8 mouse cellular contexts compared by ENCODE assay signal in genomic region chr1:83406882-83407549, GRCm38 (mm10). TPM values are rescaled to one million over a fixed set of nuclear protein-coding genes. Genes with fewer than 3 reads are reported as not detected.
DNase-seq lines count a peak whose midpoint lies in the region; ATAC-seq lines count a peak whose summit lies in the region.
"Had no signal": no experiment of that assay in that cellular context is flagged by ENCODE, and none has a peak within 500 bp of the region (broad histone marks: within the 10 kb centered on the region; RNA-seq: fewer than 3 reads in every experiment).

No protein-coding gene starts in this region.

- peaks cover 3% of the 10 kb centered on the region; the same call in 1 of the 2 replicates for H3K4me1 ChIP-seq in hindbrain, embryonic 16.5 days (ENCODE audit: control insufficient read depth, insufficient read depth, low read depth, low read length)
- H3K4me1 ChIP-seq in neural tube, embryonic 14.5 days (ENCODE audit: control insufficient read depth, insufficient read depth, low read length) = 0 out of 2 replicates have a peak, but pooled peaks cover 4% of the 10 kb centered on the region

- intact Hi-C loops in left cerebral cortex, postnatal 25 days (cut with DNase I) = loop anchor here (2.0 to 10.0 kb wide), 6 partner anchors 100 to 310 kb away; no protein-coding TSS in a partner anchor

- H3K27me3 ChIP-seq in hindbrain, embryonic 16.5 days (replicated peaks; ENCODE audit: control insufficient read depth, insufficient read depth, low read length) = no peaks in the 10 kb centered on the region
- H3K27me3 ChIP-seq in neural tube, embryonic 14.5 days (ENCODE audit: control insufficient read depth, insufficient read depth, low read length) = no peaks in the 10 kb centered on the region

- no peaks in the 10 kb centered on the region for H3K36me3 ChIP-seq in hindbrain, embryonic 16.5 days (ENCODE audit: control insufficient read depth, insufficient read depth, low read length)
- H3K36me3 ChIP-seq in neural tube, embryonic 14.5 days (ENCODE audit: control insufficient read depth, insufficient read depth, low read length) = no peaks in the 10 kb centered on the region

- peak overlapping the region; percentile 73 for H3K4me2 ChIP-seq in hindbrain, embryonic 16.5 days (ENCODE audit: low read length)
- H3K4me2 ChIP-seq in neural tube, embryonic 14.5 days (ENCODE audit: low read depth, low read length) = peak overlapping the region; percentile 93

- H3K27ac ChIP-seq in hindbrain, embryonic 16.5 days (ENCODE audit: low read depth, low read length) = no peak overlapping the region; the same call in 1 of the 2 replicates
- no peak overlapping the region for H3K27ac ChIP-seq in neural tube, embryonic 14.5 days (ENCODE audit: low read depth, low read length)

- peak; percentile 19 to 30 for DNase-seq in left cerebral cortex, postnatal 25 days (ENCODE audit: low spot score in 2 of 2)
- DNase-seq in left cerebral cortex, adult 11 months (ENCODE audit: low spot score) = no peak
- DNase-seq in cerebellum, postnatal 25 days = peak; percentile 72 to 77
- DNase-seq in adrenal gland, postnatal 4 days (ENCODE audit: low spot score in 2 of 2) = no peak

- ATAC-seq in hindbrain, embryonic 16.5 days = peak; percentile 77
- ATAC-seq in neural tube, embryonic 14.5 days (ENCODE audit: low read depth) = peak; percentile 25; the same call in 1 of the 2 replicates
- no peak for ATAC-seq in megakaryocyte progenitor cell, adult 5-6 weeks (replicated peaks; ENCODE audit: poor library complexity)

- peak overlapping the region; percentile 48 for H3K4me3 ChIP-seq in hindbrain, embryonic 16.5 days (ENCODE audit: low read length)
- H3K4me3 ChIP-seq in neural tube, embryonic 14.5 days (ENCODE audit: low read depth, low read length) = peak overlapping the region; percentile 42

- H3K9ac ChIP-seq in hindbrain, embryonic 16.5 days (ENCODE audit: low read depth, low read length) = peak overlapping the region; percentile 63
- no peak overlapping the region for H3K9ac ChIP-seq in neural tube, embryonic 14.5 days (replicated peaks; ENCODE audit: low read depth, low read length)

- WGBS in hindbrain, embryonic 16.5 days = 8% methylated on average over 8 of the region's 8 CpGs
- WGBS in neural tube, embryonic 14.5 days = 14% methylated on average over 8 of the region's 8 CpGs

- H3K9me3 ChIP-seq in hindbrain, embryonic 16.5 days (ENCODE audit: control insufficient read depth, low read length) = no peaks in the 10 kb centered on the region
- no peaks in the 10 kb centered on the region for H3K9me3 ChIP-seq in neural tube, embryonic 14.5 days (ENCODE audit: control insufficient read depth, low read length)

RNA-seq across cellular contexts. Expression of gene Sphkap, which starts 1.0 kb away (rescaled TPM):
- total RNA-seq in left cerebral cortex, postnatal 25 days (2021) = 100 to 1,000 TPM; 172 to 192 TPM
- 21.8 and 22.1 TPM in 2 replicates for polyA plus RNA-seq in hindbrain, embryonic 16.5 days (2015; fragmentation: Nextera tagmentation; extraction: Ambion mirVana)
- polyA plus RNA-seq in neural tube, embryonic 14.5 days (2014; fragmentation: Nextera tagmentation; extraction: Ambion mirVana) = 16.7 and 24.3 TPM in 2 replicates
- 1 to 10 TPM; 2.1 to 2.6 TPM for total RNA-seq in adrenal gland, postnatal 4 days (2021)
- total RNA-seq in megakaryocyte progenitor cell, adult 5-6 weeks (2015) = not detected in 2 replicates
- not detected in 2 replicates for total RNA-seq in megakaryocyte progenitor cell, adult 5-6 weeks (2017)
- total RNA-seq: monocyte, adult 5-6 weeks had no signal

Comparison
In these comparisons a context has a peak if more than half of its experiments do, and no peak if none do; other contexts are left out.
1. DNase-seq: peak in left cerebral cortex, postnatal 25 days (2 of 2) and cerebellum, postnatal 25 days (2 of 2); none in left cerebral cortex, adult 11 months (single experiment) and adrenal gland, postnatal 4 days (0 of 2).
2. RNA of gene Sphkap, which starts 1.0 kb away (total RNA-seq): 172 to 192 TPM in left cerebral cortex, postnatal 25 days; 2.1 to 2.6 TPM in adrenal gland, postnatal 4 days and not detected in megakaryocyte progenitor cell, adult 5-6 weeks; every median in the first group is over 10 times any median in the second.